Mouse (Mus musculus) intestine, embryonic 15.5 days (tissue): ENCODE measurements around the gene Fkbp1a. TPM values are rescaled to one million over a fixed set of nuclear protein-coding genes. Genes with fewer than 3 reads are reported as not detected.
A peak's percentile ranks its signal among the peaks of the same experiment; 100 is the strongest.

Experiments
- ATAC-seq: fragments of 200-750 bp; cut with Nextera tagmentation; 2 replicates; pipeline ENCODE4 v1.8.0; 2017; ENCODE audit warnings: moderate TSS enrichment, moderate library complexity
- H3K27ac ChIP-seq: fragments of 300-500 bp; sonication (generic); 2 replicates; pipeline ENCODE4 v1.5.1; 2015; ENCODE audit warnings: mild to moderate bottlenecking, inconsistent platforms
- H3K27me3 ChIP-seq: fragments of 300-500 bp; sonication (generic); replicated peaks from 2 replicates; pipeline ENCODE4 v1.6.1; 2015; ENCODE audit warnings: inconsistent platforms
- H3K36me3 ChIP-seq: fragments of 300-500 bp; sonication (generic); 2 replicates; pipeline ENCODE4 v1.6.1; 2015; ENCODE audit warnings: inconsistent platforms
- H3K4me1 ChIP-seq: fragments of 300-500 bp; sonication (generic); replicated peaks from 2 replicates; pipeline ENCODE4 v1.6.1; 2015; ENCODE audit warnings: inconsistent platforms
- H3K4me2 ChIP-seq: fragments of 300-500 bp; sonication (generic); replicated peaks from 2 replicates; pipeline ENCODE4 v1.6.1; 2015; ENCODE audit warnings: mild to moderate bottlenecking, inconsistent platforms
- H3K4me3 ChIP-seq: fragments of 300-500 bp; sonication (generic); replicated peaks from 2 replicates; pipeline ENCODE4 v1.5.1; 2015; ENCODE audit warnings: inconsistent platforms
- H3K9ac ChIP-seq: fragments of 300-500 bp; sonication (generic); 2 replicates; pipeline ENCODE4 v1.6.1; 2015; ENCODE audit warnings: inconsistent platforms
- H3K9me3 ChIP-seq: fragments of 300-500 bp; sonication (generic); 2 replicates; pipeline ENCODE4 v1.6.1; 2016; ENCODE audit warnings: inconsistent platforms
- WGBS: fragments of 180-500 bp; shearing (Covaris S2); methylation state at CpG from one replicate; pipeline ENCODE4 v1.1.7; 2015; 5-methylcytosine and 5-hydroxymethylcytosine counted together
- polyA plus RNA-seq: library from polyadenylated mRNA; unstranded; fragments of >200 nt; fragmentation: Nextera tagmentation; extraction: Ambion mirVana; gene quantifications from 2 replicates; pipeline ENCODE4 v1.2.1, GENCODE M21; 2015

The Fkbp1a gene
- polyA plus RNA-seq, 1 experiment from 2014 or later: 626 TPM

GRCm38 (mm10) chr2:151586807-151587206 is 44.5 kb downstream of the Fkbp1a start:
- 81% methylated on average over 1 of the region's 1 CpGs for WGBS
- no peak overlapping the region for H3K4me3 ChIP-seq
- no peak for ATAC-seq
- no peaks in the 10 kb centered on the region for H3K27me3 ChIP-seq
- H3K4me1 ChIP-seq: no peaks in the 10 kb centered on the region
- H3K36me3 ChIP-seq: no peaks in the 10 kb centered on the region
- H3K27ac ChIP-seq: no peak overlapping the region
- H3K9me3 ChIP-seq: no peaks in the 10 kb centered on the region
- H3K4me2 ChIP-seq: no peak overlapping the region
- H3K9ac ChIP-seq: no peak overlapping the region

- WGBS: 68% methylated on average over 9 of the region's 9 CpGs
- Histone ChIP-seq H3K36me3 (no peaks in the 10 kb centered on the region), H3K27ac (no peak overlapping the region), H3K4me3 (no peak overlapping the region), H3K9ac (no peak overlapping the region), H3K4me1 (no peaks in the 10 kb centered on the region), H3K27me3 (no peaks in the 10 kb centered on the region), H3K9me3 (no peaks in the 10 kb centered on the region), H3K4me2 (no peak overlapping the region)
- no peak for ATAC-seq
These were observed 45.0 kb downstream of the Fkbp1a start for GRCm38 (mm10) chr2:151587306-151587705.

GRCm38 (mm10) chr2:151598068-151598467 is 55.8 kb downstream of the Fkbp1a start:
- no peaks in the 10 kb centered on the region for H3K36me3 ChIP-seq
- H3K4me3 ChIP-seq: no peak overlapping the region
- no peak overlapping the region for H3K9ac ChIP-seq
- H3K27ac ChIP-seq: no peak overlapping the region
- no peaks in the 10 kb centered on the region for H3K9me3 ChIP-seq
- WGBS: 66% methylated on average over 2 of the region's 2 CpGs
- no peaks in the 10 kb centered on the region for H3K27me3 ChIP-seq
- no peak overlapping the region for H3K4me2 ChIP-seq
- 0 out of 2 replicates have a peak, but pooled peaks cover 7% of the 10 kb centered on the region for H3K4me1 ChIP-seq
- no peak for ATAC-seq

GRCm38 (mm10) chr2:151602106-151602505 is 59.8 kb downstream of the Fkbp1a start:
- H3K36me3 ChIP-seq: no peaks in the 10 kb centered on the region
- WGBS: 52% methylated on average over 4 of the region's 4 CpGs
- H3K4me3 ChIP-seq: no peak overlapping the region
- no peaks in the 10 kb centered on the region for H3K9me3 ChIP-seq
- H3K27me3 ChIP-seq: no peaks in the 10 kb centered on the region
- no peak for ATAC-seq
- H3K4me1 ChIP-seq: peaks cover 15% of the 10 kb centered on the region
- H3K9ac ChIP-seq: no peak overlapping the region
- no peak overlapping the region for H3K4me2 ChIP-seq
- no peak overlapping the region for H3K27ac ChIP-seq

GRCm38 (mm10) chr2:151603630-151604029 is 61.3 kb downstream of the Fkbp1a start:
- Histone ChIP-seq H3K4me1 (peaks cover 16% of the 10 kb centered on the region), H3K36me3 (no peaks in the 10 kb centered on the region), H3K27ac (no peak overlapping the region), H3K9ac (no peak overlapping the region), H3K4me2 (no peak overlapping the region), H3K27me3 (no peaks in the 10 kb centered on the region), H3K4me3 (no peak overlapping the region), H3K9me3 (no peaks in the 10 kb centered on the region)
- ATAC-seq: no peak
- WGBS: 42% methylated on average over 4 of the region's 4 CpGs

- WGBS: 38% methylated on average over 11 of the region's 11 CpGs
These were observed 63.2 kb downstream of the Fkbp1a start for GRCm38 (mm10) chr2:151605437-151605987.

GRCm38 (mm10) chr2:151608435-151608834 is 66.2 kb downstream of the Fkbp1a start:
- Histone ChIP-seq H3K4me3 (no peak overlapping the region), H3K9ac (no peak overlapping the region), H3K4me2 (no peak overlapping the region), H3K4me1 (peaks cover 17% of the 10 kb centered on the region), H3K36me3 (no peaks in the 10 kb centered on the region), H3K9me3 (no peaks in the 10 kb centered on the region), H3K27me3 (no peaks in the 10 kb centered on the region), H3K27ac (no peak overlapping the region)
- 60% methylated on average over 1 of the region's 1 CpGs for whole genome bisulfite sequencing
- ATAC-seq: no peak

More at GRCm38 (mm10) chr2:151605437-151605987, 63.2 kb downstream of the Fkbp1a start:
- H3K9me3 ChIP-seq: no peaks in the 10 kb centered on the region
- H3K4me1 ChIP-seq: peaks cover 25% of the 10 kb centered on the region
- no peak overlapping the region for H3K4me3 ChIP-seq
- ATAC-seq: peak; percentile 37; the same call in 1 of the 2 replicates
- no peak overlapping the region for H3K9ac ChIP-seq
- no peaks in the 10 kb centered on the region for H3K27me3 ChIP-seq
- H3K36me3 ChIP-seq: no peaks in the 10 kb centered on the region
- no peak overlapping the region for H3K4me2 ChIP-seq
- H3K27ac ChIP-seq: no peak overlapping the region

GRCm38 (mm10) chr2:151609974-151610373 is 67.7 kb downstream of the Fkbp1a start:
- H3K36me3 ChIP-seq: no peaks in the 10 kb centered on the region
- no peak overlapping the region for H3K9ac ChIP-seq
- H3K4me3 ChIP-seq: no peak overlapping the region
- WGBS: 36% methylated on average over 3 of the region's 3 CpGs
- peak overlapping the region; percentile 40; the same call in 1 of the 2 replicates for H3K27ac ChIP-seq
- peaks cover 17% of the 10 kb centered on the region for H3K4me1 ChIP-seq
- H3K4me2 ChIP-seq: no peak overlapping the region
- ATAC-seq: peak; percentile 40; the same call in 1 of the 2 replicates
- H3K27me3 ChIP-seq: no peaks in the 10 kb centered on the region
- no peaks in the 10 kb centered on the region for H3K9me3 ChIP-seq

Other genes with a start within 250 kb of the Fkbp1a start
- not detected in 2 replicates for gene 4921509C19Rik, start 66.3 kb upstream of the Fkbp1a start, polyA plus RNA-seq
- 187 and 189 TPM in 2 replicates for gene Nsfl1c, start 48.3 kb upstream of the Fkbp1a start, polyA plus RNA-seq
- gene Sdcbp2, start 30.1 kb downstream of the Fkbp1a start, polyA plus RNA-seq: 15.7 and 15.9 TPM in 2 replicates
- gene Snph, start 90.1 kb downstream of the Fkbp1a start, polyA plus RNA-seq: 2.0 TPM in 2 replicates
- gene Rad21l, start 126.0 kb downstream of the Fkbp1a start, polyA plus RNA-seq: not detected in 2 replicates
- gene Tmem74b, start 159.5 kb downstream of the Fkbp1a start, polyA plus RNA-seq: 2.0 and 2.2 TPM in 2 replicates
- gene Psmf1, start 201.7 kb downstream of the Fkbp1a start, polyA plus RNA-seq: 39.8 and 42.2 TPM in 2 replicates